Mouse (Mus musculus) frontal cortex, adult 2 months (tissue): ENCODE data around the gene A630010A05Rik. TPM values are rescaled to one million over a fixed set of nuclear protein-coding genes. Genes with fewer than 3 reads are reported as not detected.
"Not testable (repeated sequence)": the region's sequence is repeated elsewhere in the genome, so short reads cannot be mapped to it uniquely, and the experiment has no call there.

Experiments
- DNase-seq, 2 experiments: peaks; one replicate each; pipeline ENCODE4 v3.0.0; 2022; ENCODE audit warnings: low spot score in 1 of 2; ENCODE audit errors: extremely low spot score in 1 of 2
- polyA plus RNA-seq: library from polyadenylated mRNA; depleted of rRNA; stranded (reverse); fragments of >200 nt; gene quantifications from 2 replicates; pipeline ENCODE4 v1.2.3, GENCODE M21; 2012; rRNA removed

The A630010A05Rik gene
- polyA plus RNA-seq: not detected in 2 replicates

GRCm38 (mm10) chr16:14562017-14562416 is at the start of gene A630010A05Rik:
TSS of gene A630010A05Rik (plus strand) at chr16:14562317.
- no peak for DNase-seq

GRCm38 (mm10) chr16:14535766-14536165 is 26.4 kb upstream of the A630010A05Rik start:
- DNase-seq: no peak

- DNase-seq: not testable (repeated sequence)
Observed at GRCm38 (mm10) chr16:14557191-14557590, 4.9 kb upstream of the A630010A05Rik start.

Other genes starting within 250 kb of the A630010A05Rik start
- gene Fopnl, start 244.9 kb upstream of the A630010A05Rik start, polyA plus RNA-seq: 75.0 and 80.5 TPM in 2 replicates
- 14.7 and 15.8 TPM in 2 replicates for gene Abcc1, start 200.8 kb upstream of the A630010A05Rik start, polyA plus RNA-seq